Mouse (Mus musculus) adrenal gland, adult 8-10 months (tissue): ENCODE data around the gene Serpina1c. TPM values are rescaled to one million over a fixed set of nuclear protein-coding genes. Genes with fewer than 3 reads are reported as not detected.
"Not testable (repeated sequence)": the region's sequence is repeated elsewhere in the genome, so short reads cannot be mapped to it uniquely, and the experiment has no call there.

ENCODE experiments used
- DNase-seq: peaks from one replicate; pipeline ENCODE4 v3.0.0; 2022
- total RNA-seq, 4 experiments: library from RNA; stranded (reverse); gene quantifications; 2 replicates each; pipeline ENCODE4 v1.2.4; 2022

Serpina1c gene
- total RNA-seq, result 1 to 10 TPM in 1 of 4 experiments, under 1 TPM in 1, not detected in 2; 0.93 to 4.6 TPM

DNA sequence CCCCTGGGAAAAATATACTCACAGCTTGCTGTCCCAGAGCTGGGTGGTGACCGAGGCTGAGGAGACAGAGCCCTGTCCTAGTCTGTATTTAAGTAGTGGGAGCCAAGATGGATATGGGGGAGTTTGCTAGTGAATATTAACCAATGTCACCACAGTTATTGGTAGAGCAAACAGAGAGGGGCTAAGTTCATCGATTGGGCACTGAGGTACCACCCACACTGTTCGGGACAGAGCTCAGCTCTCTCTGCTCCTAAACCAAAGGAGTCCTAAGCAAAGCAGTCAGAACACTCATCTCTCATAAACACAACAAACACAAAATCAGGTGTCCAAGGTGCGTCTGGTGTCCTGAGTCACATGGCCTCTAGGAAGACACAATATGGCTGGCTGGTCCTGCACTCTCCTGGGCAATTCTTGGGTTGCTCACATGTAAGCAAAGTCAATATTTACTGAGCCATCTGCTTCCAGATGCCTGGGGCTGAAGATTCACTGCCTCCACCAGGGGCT, at the start of gene Serpina1c:
Serpina1c (minus strand) TSS at position 51 of the 504 bp plus-strand sequence.
- DNase-seq, result not testable (repeated sequence)

DNA sequence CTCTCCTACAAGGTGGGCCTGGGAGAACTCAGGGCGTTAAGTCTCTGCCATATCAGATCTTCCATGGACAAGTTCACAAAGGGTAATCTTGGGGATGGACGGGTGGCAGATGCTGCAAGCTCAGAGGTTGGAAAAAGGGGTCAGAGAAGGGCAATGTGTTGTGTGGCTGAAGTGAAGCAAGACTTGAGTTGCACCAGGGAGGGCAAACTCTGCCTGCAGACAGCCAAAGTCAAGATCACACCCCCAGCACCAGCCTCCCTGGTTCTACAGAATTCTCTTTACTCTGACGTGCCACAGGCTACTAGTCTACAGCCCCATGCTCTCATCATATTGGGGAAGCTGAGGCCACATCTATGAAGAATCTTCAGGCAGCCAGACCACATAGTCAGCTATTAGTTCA, 48.3 kb upstream of the Serpina1c start:
- not testable (repeated sequence) for DNase-seq

DNA sequence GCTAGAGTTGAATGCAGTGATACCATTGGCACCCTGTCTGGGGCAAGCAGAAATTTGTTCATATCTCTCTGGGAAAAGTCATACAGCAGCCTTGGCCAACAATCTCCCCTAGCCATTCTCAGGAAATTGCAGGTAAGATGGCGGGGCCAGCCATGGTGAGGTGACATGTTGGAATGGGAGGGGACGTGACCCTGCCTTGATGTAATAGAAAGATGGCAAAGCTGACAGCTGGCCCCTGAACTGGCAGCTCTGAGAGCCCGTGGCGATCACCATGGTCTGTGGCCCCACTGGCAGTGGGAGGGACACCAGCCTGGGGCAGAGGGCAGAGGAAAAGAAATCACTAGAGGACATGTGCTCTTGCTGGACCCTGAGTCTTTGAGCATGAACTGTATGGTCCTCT, 41.6 kb upstream of the Serpina1c start:
- no peak for DNase-seq

DNA sequence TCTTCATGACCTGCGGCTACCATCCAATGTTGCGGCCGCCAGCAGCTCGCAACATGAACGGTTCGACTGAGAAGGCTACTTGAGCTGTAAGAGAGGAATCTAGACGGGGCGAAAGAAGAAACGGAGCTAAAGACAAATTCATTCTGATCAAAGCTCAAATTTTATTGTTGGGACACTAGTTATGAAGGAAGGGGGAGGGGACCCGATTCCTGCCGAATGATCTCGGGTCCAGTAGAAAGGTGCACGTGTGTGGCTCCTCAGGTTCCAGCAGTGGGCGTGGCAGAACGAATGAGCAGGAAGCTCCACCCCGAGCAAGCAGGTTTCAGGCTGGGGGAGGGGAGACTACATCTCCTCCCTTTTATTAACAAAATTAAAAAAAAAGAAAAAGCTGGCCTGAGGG, 4.5 kb upstream of the Serpina1c start:
- DNase-seq, result not testable (repeated sequence)

DNA sequence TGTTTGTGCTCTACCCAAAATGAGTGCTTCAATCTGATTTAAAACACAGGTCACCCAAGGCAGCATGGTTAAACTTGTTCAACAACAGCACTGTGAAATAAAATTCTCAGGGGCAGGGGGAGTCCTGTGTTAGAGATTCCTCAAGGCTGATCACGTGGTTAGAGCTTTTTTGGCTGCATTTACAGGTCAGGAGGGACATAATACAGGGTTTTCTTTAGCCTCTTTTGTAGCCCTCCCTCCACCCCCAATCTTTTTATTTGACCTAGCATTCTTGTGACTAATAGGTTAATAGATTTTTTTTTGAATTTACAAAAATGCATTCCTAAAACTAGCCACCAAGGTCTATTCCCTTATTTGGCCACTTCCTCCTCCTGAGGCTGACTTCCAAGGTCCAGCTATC, 3.1 kb upstream of the Serpina1c start:
- DNase-seq, result peak; percentile 30

DNA sequence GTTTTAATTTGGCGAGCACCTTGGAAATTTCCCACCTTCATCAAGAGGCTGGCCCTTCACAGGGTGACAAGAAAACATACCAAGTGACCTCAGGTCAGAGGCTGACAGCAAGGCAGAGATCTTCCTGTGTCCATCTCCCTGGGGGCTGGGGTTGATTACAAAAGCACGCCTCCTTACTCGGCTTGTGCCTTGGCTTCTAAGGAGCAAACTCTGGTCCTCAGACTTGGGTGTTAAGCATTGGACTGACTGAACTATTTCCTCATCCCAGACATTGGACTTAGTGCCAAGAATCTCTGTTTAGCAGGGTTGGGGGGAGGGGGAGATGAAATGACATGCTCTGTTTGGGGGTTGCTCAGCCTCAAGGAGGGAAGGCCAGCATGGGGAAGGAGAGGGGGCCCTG, 2.8 kb downstream of the Serpina1c start:
- not testable (repeated sequence) for DNase-seq

DNA sequence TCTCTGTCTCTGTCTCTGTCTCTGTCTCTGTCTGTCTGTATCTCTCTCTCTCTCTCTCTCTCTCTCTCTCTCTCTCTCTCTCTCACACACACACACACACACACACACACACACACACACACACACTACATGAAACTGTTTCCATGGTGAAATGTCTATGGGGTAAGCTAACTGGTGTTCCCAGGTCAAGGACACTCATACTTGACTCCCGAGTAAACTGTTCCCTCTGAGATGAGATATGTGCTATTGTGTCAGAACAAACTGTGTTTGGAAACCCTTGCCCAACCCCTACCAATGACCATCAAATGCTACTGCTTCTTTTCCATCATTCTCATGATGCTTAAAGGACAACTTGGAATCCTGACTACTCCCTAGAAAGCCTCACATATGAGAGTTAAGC, 37.8 kb downstream of the Serpina1c start:
- DNase-seq, result peak; percentile 13

DNA sequence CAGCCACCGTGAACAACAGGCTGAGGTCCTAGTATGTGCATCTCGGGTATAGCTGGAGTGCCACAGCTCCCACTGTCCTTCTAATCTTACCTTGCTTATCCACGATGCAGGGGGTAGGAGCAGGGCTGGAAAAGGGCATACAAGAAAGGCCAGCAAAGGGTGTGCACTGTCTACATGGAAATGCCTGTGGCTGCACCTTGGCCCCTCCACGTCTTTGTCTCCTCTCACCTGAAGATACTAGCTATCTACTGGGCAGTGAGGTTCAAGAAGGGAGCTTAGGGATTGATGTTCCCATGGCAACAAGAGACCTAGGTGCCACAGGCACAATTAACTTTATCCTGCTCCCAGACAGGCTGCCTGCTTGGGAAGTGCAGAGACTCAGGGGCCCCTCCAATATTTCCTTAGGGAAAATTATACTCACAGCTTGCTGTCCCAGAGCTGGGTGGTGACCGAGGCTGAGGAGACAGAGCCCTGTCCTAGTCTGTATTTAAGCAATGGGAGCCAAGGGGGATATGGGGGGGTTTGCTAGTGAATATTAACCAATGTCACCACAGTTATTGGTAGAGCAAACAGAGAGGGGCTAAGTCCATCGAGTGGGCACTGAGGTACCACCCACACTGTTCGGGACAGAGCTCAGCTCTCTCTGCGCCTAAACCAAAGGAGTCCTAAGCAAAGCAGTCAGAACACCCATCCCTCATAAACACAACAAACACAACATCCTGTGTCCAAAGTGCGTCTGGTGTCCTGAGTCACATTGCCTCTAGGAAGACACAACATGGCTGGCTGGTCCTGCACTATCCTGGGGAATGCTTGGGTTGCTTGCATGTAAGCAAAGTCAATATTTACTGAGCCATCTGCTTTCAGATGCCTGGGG, 41.3 kb downstream of the Serpina1c start, which contains the start of gene Serpina1a:
Serpina1a (minus strand) TSS at position 462 of the 874 bp plus-strand sequence.
- DNase-seq, result not testable (repeated sequence)

DNA sequence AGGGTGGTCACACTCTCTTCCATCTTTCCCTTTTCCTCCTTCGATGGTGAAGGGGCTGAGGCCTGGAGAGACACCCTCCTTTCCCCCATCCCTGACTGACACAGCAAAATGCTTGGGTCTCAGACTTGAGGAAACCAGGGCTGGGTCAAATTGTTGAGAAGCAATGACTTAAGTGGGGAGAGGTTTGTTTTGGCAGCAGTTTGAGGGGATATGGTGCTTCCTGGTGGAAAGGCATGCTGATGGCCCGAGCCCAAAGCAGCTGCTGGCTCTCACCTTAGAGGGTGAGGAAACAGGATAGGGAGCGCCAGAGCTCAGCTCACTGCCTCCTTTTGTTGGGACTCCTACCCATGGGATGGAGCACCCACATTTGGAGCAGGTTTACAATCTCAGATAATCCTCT, 43.7 kb downstream of the Serpina1c start:
- DNase-seq, result no peak

DNA sequence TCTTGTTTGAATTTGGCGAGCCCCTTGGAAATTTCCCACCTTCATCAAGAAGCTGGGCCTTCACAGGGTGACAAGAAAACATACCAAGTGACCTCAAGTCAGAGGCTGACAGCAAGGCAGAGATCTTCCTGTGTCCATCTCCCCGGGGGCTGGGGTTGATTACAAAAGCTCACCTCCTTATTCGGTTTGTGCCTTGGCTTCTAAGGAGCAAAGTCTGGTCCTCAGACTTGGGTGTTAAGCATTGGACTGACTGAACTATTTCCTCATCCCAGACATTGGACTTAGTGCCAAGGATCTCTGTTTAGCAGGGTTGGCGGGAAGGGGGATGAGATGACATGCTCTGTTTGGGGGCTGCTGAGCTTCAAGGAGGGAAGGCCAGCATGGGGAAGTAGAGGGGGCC, 44.1 kb downstream of the Serpina1c start:
- DNase-seq, result not testable (repeated sequence)

DNA sequence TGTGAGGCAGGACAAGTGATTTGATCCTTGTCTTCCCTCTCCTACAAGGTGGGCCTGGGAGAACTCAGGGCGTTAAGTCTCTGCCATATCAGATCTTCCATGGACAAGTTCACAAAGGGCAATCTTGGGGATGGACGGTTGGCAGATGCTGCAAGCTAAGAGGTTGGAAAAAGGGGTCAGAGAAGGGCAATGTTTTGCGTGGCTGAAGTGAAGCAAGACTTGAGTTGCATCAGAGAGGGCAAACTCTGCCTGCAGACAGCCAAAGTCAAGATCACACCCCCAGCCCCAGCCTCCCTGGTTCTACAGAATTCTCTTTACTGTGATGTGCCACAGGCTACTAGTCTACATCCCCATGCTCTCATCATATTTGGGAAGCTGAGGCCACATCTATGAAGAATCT, 45.1 kb downstream of the Serpina1c start:
- DNase-seq, result not testable (repeated sequence)

DNA sequence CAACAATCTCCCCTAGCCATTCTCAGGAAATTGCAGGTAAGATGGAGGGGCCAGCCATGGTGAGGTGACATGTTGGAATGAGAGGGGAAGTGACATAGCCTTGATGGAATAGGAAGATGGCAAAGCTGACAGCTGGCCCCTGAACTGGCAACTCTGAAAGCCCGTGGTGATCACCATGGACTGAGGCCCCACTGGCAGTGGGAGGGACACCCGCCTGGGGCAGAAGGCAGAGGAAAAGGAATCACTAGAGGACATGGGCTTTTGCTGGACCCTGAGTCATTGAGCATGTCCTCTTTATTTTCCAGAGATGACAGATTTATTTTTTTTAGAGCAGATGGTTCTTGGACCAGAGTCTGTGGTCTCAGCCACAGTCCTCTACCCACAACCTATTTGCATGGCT, 51.7 kb downstream of the Serpina1c start:
- not testable (repeated sequence) for DNase-seq

Other genes starting within 250 kb of the Serpina1c start
- 10 to 100 TPM in 1 of 4 experiments, 1 to 10 TPM in 1, under 1 TPM in 2; 0.56 to 12.4 (median 4.6) TPM for gene Serpina6, start 247.7 kb downstream of the Serpina1c start, total RNA-seq
- gene Serpina16, start 228.7 kb downstream of the Serpina1c start, total RNA-seq, result under 1 TPM in 1 of 4 experiments, not detected in 3; 0.30 TPM
- gene Serpina1f, start 209.4 kb downstream of the Serpina1c start, total RNA-seq, result not detected
- 1 to 10 TPM in 2 of 4 experiments, under 1 TPM in 2; 0.25 to 2.4 (median 0.72) TPM for gene Serpina1d, start 131.3 kb downstream of the Serpina1c start, total RNA-seq
- 1 to 10 TPM in 3 of 4 experiments, under 1 TPM in 1; 0.86 to 4.1 (median 1.9) TPM for gene Serpina1b, start 74.5 kb downstream of the Serpina1c start, total RNA-seq
- gene Serpina1a, start 41.3 kb downstream of the Serpina1c start, total RNA-seq, result 1 to 10 TPM in 1 of 4 experiments, under 1 TPM in 2, not detected in 1; 0.56 to 1.4 (median 0.70) TPM
- 1 to 10 TPM in 1 of 4 experiments, under 1 TPM in 1, not detected in 2; 0.20 to 1.4 TPM for gene Serpina1e, start 54.1 kb upstream of the Serpina1c start, total RNA-seq
- gene Serpina11, start 85.1 kb upstream of the Serpina1c start, total RNA-seq, result not detected
- not detected for gene Serpina9, start 108.9 kb upstream of the Serpina1c start, total RNA-seq
- under 1 TPM in 3 of 4 experiments, not detected in 1; 0.08 to 0.38 (median 0.28) TPM for gene Serpina12, start 139.6 kb upstream of the Serpina1c start, total RNA-seq
- 1 to 10 TPM; 1.1 to 3.3 (median 1.9) TPM for gene Serpina5, start 196.2 kb upstream of the Serpina1c start, total RNA-seq
- gene Serpina3a, start 207.8 kb upstream of the Serpina1c start, total RNA-seq, result under 1 TPM in 1 of 4 experiments, not detected in 3; 0.20 TPM
- gene Serpina3b, start 223.1 kb upstream of the Serpina1c start, total RNA-seq, result under 1 TPM in 3 of 4 experiments, not detected in 1; 0.15 to 0.40 (median 0.20) TPM
- 10 to 100 TPM in 3 of 4 experiments, 1 to 10 TPM in 1; 8.3 to 18.3 (median 13.6) TPM for gene Serpina3c, start 249.0 kb upstream of the Serpina1c start, total RNA-seq